Mouse (Mus musculus) ES-E14 (cell line): ENCODE data around the gene H6pd.

ENCODE experiments used
- HCFC1 ChIP-seq: IDR thresholded peaks from 2 replicates; pipeline ENCODE4 v1.6.1; 2012; ENCODE audit warnings: low read length, inconsistent platforms, borderline replicate concordance; ENCODE audit not compliant: insufficient read depth
- ZC3H11A ChIP-seq: IDR thresholded peaks from 2 replicates; pipeline ENCODE4 v1.6.1; 2012; ENCODE audit warnings: low read depth, mild to moderate bottlenecking, inconsistent platforms, low read length, borderline replicate concordance
- ZNF384 ChIP-seq: IDR thresholded peaks from 2 replicates; pipeline ENCODE4 v1.6.1; 2012; ENCODE audit warnings: low read depth, low read length, inconsistent platforms

DNA sequence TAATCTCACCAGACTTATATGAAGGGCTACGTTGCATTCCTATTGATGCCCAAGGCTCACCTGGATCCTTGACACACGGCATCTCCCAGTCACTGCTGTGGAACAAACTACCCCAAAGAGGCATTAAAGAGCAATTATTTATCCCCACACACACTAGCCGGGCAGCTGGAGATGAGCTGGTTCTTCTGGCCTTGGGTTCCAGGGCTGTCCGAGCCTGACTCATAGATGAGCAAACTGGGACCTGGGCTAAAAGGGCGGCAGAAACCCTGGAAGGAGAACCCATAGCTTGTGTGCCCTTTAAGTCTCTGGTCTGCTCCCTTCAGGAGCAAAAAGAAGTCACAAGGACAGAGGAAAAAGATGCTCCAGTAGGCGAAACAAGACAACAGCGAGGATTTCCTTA is 48.4 kb downstream of the H6pd start:
- TF ChIP-seq HCFC1 (no peak), ZNF384 (no peak), ZC3H11A (no peak)
